Mouse (Mus musculus): Measurements from ENCODE around the gene Sgcd.

DNA sequence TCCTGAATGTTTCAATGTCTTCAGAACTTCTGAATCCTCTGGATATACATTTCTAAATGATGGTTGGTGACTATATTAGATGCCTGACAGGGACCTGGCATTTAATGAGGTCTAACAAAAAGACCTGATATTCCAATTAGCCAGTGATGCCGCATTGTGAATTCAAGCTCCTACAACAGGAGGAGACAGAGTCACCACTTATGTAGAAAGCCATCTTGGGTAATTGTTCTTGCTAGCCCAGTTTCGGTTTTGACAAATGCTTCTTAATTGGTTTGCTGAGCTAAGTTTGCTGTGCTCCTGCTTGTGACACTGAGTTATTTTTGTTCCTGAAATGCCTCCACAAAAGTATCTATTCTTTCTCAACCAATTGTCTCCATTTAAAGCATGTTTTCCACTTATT, 358.6 kb downstream of the Sgcd start:
- TF ChIP-seq CTCF (IDR thresholded peaks at IDR 0.05): no peak
- no peak for TF ChIP-seq POLR2A (IDR thresholded peaks at IDR 0.05; ENCODE audit: insufficient read depth, low read depth, low read length)
